Mouse (Mus musculus): ENCODE data around the gene Trpm3. TPM values are rescaled to one million over a fixed set of nuclear protein-coding genes. Genes with fewer than 3 reads are reported as not detected.

Gene Trpm3
- 0.08 and 0.09 TPM in 2 replicates for polyA plus RNA-seq (2012; rRNA removed)

GRCm38 (mm10) chr19:22138590-22139421 lies at the start of gene Trpm3:
Gene Trpm3, plus strand, starts transcription at chr19:22139046.

Data from colon, adult 2 months (tissue).